Mouse (Mus musculus) spleen, adult 12 weeks (tissue): ENCODE data around the gene Cyba.

Experiments
- DNase-seq: peaks from one replicate; pipeline ENCODE4 v3.0.0; 2022; ENCODE audit warnings: low spot score

The Cyba gene

GRCm38 (mm10) chr8:122421376-122422070 lies 11.2 kb downstream of the Cyba start, which contains the start of gene Il17c:
Gene Il17c, plus strand, starts transcription at chr8:122422020.
- DNase-seq: no peak

GRCm38 (mm10) chr8:122419881-122420555 lies 12.7 kb downstream of the Cyba start:
- no peak for DNase-seq

GRCm38 (mm10) chr8:122415554-122415953 lies 17.2 kb downstream of the Cyba start:
- DNase-seq: no peak

GRCm38 (mm10) chr8:122414311-122414710 lies 18.4 kb downstream of the Cyba start:
- no peak for DNase-seq

GRCm38 (mm10) chr8:122407678-122408077 lies 25.1 kb downstream of the Cyba start:
- DNase-seq: no peak

GRCm38 (mm10) chr8:122405146-122405805 lies 27.5 kb downstream of the Cyba start:
- no peak for DNase-seq

- no peak for DNase-seq
These were observed 34.5 kb downstream of the Cyba start for GRCm38 (mm10) chr8:122398186-122398585.

- DNase-seq: no peak
These were observed 37.4 kb downstream of the Cyba start for GRCm38 (mm10) chr8:122395291-122395690.

- DNase-seq: no peak
These were observed 39.0 kb downstream of the Cyba start for GRCm38 (mm10) chr8:122393717-122394116.

- no peak for DNase-seq
These were observed 42.0 kb downstream of the Cyba start for GRCm38 (mm10) chr8:122390758-122391157.

- no peak for DNase-seq
These were observed 43.4 kb downstream of the Cyba start for GRCm38 (mm10) chr8:122389357-122389756.

- no peak for DNase-seq
These were observed 49.7 kb downstream of the Cyba start for GRCm38 (mm10) chr8:122383039-122383438.

- DNase-seq: peak; percentile 99
These were observed 56.1 kb downstream of the Cyba start, which contains the start of gene Zc3h18 for GRCm38 (mm10) chr8:122376365-122377231. Gene Zc3h18, plus strand, starts transcription at chr8:122376609.

- DNase-seq: no peak
These were observed 56.9 kb downstream of the Cyba start for GRCm38 (mm10) chr8:122375751-122376364.

GRCm38 (mm10) chr8:122375320-122375719 lies 57.4 kb downstream of the Cyba start:
- DNase-seq: no peak
